Mouse (Mus musculus): Measurements from ENCODE around the gene Tet3. TPM values are rescaled to one million over a fixed set of nuclear protein-coding genes. Genes with fewer than 3 reads are reported as not detected.

Tet3 gene
- polyA plus RNA-seq, 1 experiment from 2014 or later = 7.9 TPM

DNA sequence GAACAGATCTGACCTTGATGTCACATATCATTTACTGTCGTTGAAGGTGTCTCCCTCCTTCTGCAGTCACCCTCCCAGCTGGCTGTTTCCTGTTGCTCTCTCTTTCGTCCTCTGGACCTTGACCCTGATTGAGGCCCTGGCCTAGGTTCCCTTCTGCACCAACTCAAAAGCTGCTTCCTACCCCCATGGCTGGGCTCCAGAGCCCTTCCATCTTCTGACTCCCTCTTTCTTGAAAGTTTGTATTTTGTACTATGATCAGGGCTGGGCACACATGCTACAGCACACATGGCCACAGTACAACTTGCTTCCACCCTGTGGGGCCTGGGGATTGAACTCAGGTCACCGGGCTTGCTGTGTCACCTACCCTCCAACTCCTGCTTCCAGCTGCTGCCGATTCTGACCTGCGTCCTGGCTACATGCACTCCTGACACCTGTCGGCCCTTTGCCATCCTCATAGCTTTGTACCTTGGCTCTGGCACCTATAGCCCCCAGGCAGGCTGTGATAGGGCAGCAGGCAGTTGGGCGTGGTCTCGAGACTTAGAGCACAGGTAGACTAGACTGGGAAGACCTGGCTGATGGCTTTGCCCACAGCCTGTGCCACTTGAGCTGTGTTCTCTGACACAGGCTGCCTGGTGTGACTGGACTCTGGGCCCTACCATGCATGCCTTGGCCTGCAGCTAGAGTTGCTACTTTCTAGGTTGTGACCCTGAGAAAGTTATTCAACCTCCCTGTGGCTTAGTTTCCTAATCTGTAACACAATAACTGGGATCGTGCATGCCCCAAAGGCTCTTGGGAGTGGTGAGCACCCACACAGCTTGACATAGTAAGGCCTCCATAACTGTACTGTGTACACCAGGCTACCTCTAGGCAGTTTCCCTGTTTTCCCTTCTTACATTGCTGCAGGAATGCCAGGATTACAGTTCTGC is 103.8 kb downstream of the Tet3 start:
- no peaks in the 10 kb centered on the region for H3K9me3 ChIP-seq (ENCODE audit: low read length)
- H3K4me3 ChIP-seq (ENCODE audit: low read depth, low read length) = no peak overlapping the region
- no peaks in the 10 kb centered on the region for H3K27me3 ChIP-seq (ENCODE audit: insufficient read depth, low read length)
- DNase-seq (peak; percentile 15), ATAC-seq (no peak)
- no peak overlapping the region for H3K4me2 ChIP-seq (ENCODE audit: low read depth, low read length)
- no peak overlapping the region for H3K27ac ChIP-seq (ENCODE audit: low read depth)
- 70% methylated on average over 9 of the region's 9 CpGs for WGBS (ENCODE audit: insufficient replicate concordance)
- H3K36me3 ChIP-seq (replicated peaks; ENCODE audit: insufficient read depth, low read length) = peaks cover 61% of the 10 kb centered on the region
- TF ChIP-seq CTCF (IDR thresholded peaks at IDR 0.05; ENCODE audit: low read depth) (no peak), EP300 (IDR thresholded peaks at IDR 0.05; ENCODE audit: low read depth) (no peak)
- H3K4me1 ChIP-seq (ENCODE audit: insufficient read depth) = peaks cover 18% of the 10 kb centered on the region
- H3K9ac ChIP-seq (replicated peaks) = no peak overlapping the region

DNA sequence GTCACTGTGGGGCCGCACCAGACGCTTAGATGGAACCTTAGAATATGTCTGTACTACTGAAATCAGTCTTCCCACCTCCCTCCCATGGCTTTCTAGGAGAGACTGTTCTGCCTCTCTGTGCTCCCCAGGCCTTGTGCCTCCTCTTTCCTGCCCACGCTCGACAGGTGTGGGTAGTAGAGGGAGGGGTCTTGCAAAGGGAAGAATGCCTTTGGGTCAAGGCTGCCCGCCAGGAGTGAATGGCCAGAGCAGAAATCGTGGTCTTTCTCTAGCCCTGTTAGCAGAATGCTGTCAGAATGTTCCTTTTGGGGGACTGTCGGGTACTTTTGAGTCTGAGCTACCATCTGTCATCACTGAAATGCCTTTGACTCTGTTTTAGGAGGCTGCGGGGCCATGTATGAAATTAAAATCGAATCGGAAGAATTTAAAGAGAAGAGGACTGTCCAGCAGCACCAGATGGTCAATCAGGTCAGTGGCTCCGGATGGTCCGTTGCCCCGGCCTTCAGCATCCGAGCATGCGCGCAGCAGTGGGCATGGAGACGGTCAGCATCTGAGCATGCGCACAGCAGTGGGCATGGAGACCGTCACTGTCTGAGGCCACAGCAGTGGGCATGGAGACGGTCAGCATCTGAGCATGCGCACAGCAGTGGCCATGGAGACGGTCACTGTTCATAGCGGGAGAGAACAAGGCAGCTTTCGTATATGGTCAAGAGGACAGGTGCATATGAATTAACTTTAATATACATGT is 106.0 kb downstream of the Tet3 start:
- 90% methylated on average over 24 of the region's 24 CpGs for WGBS (ENCODE audit: insufficient replicate concordance)
- no peak for TF ChIP-seq EP300 (IDR thresholded peaks at IDR 0.05; ENCODE audit: low read depth)
- TF ChIP-seq CTCF (IDR thresholded peaks at IDR 0.05; ENCODE audit: low read depth) = no peak
- Histone ChIP-seq H3K4me2 (ENCODE audit: low read depth, low read length) (peak overlapping the region; percentile 81), H3K36me3 (replicated peaks; ENCODE audit: insufficient read depth, low read length) (peaks cover 39% of the 10 kb centered on the region), H3K27me3 (ENCODE audit: insufficient read depth, low read length) (no peaks in the 10 kb centered on the region), H3K4me3 (ENCODE audit: low read depth, low read length) (peak overlapping the region; percentile 90), H3K9me3 (ENCODE audit: low read length) (no peaks in the 10 kb centered on the region), H3K4me1 (ENCODE audit: insufficient read depth) (peaks cover 28% of the 10 kb centered on the region), H3K9ac (replicated peaks) (peak overlapping the region; percentile 99), H3K27ac (ENCODE audit: low read depth) (peak overlapping the region; percentile 94)
- DNase-seq (peak; percentile 13), ATAC-seq (no peak)

DNA sequence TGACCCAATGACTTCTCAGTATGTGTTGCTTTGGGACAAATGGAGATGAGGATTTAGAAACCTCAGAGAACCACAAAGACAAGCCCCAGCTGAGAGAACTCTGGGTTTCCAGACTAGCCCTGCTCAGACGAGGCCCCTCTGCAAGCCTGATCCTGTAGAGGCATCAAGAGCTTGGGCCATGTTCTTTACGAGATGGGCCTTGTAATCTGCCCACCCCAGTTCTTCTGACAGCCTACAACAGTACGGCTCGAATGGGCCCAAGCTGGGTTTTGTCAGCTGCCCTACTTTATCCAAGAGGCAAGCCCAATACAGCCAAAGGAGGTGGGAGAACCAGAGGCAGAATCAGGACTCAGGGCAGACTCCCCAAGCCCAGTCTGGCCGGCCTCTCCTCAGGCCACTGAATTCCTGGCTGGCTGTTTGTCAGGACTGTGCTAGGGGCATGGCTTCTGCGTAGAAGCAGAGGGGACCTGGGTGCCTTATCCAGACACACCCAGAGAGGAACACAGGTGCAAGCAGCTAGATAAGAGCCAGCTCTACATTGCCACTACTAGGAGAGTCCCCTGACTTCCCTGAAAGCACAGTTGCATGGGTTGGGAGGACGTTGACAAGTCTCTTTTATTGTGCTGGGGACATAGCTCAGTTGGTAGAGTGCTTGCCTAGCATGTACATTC is 107.3 kb downstream of the Tet3 start:
- peak overlapping the region; percentile 99 for H3K9ac ChIP-seq (replicated peaks)
- DNase-seq (peak; percentile 81), ATAC-seq (peak; percentile 90)
- no peaks in the 10 kb centered on the region for H3K9me3 ChIP-seq (ENCODE audit: low read length)
- peaks cover 38% of the 10 kb centered on the region for H3K36me3 ChIP-seq (replicated peaks; ENCODE audit: insufficient read depth, low read length)
- H3K4me1 ChIP-seq (ENCODE audit: insufficient read depth) = peaks cover 25% of the 10 kb centered on the region
- H3K4me2 ChIP-seq (ENCODE audit: low read depth, low read length) = peak overlapping the region; percentile 81
- peak; percentile 97 for TF ChIP-seq EP300 (IDR thresholded peaks at IDR 0.05; ENCODE audit: low read depth)
- TF ChIP-seq CTCF (IDR thresholded peaks at IDR 0.05; ENCODE audit: low read depth) = no peak
- peak overlapping the region; percentile 94 for H3K27ac ChIP-seq (ENCODE audit: low read depth)
- H3K27me3 ChIP-seq (ENCODE audit: insufficient read depth, low read length) = no peaks in the 10 kb centered on the region
- 65% methylated on average over 7 of the region's 7 CpGs for WGBS (ENCODE audit: insufficient replicate concordance)
- peak overlapping the region; percentile 90 for H3K4me3 ChIP-seq (ENCODE audit: low read depth, low read length)

DNA sequence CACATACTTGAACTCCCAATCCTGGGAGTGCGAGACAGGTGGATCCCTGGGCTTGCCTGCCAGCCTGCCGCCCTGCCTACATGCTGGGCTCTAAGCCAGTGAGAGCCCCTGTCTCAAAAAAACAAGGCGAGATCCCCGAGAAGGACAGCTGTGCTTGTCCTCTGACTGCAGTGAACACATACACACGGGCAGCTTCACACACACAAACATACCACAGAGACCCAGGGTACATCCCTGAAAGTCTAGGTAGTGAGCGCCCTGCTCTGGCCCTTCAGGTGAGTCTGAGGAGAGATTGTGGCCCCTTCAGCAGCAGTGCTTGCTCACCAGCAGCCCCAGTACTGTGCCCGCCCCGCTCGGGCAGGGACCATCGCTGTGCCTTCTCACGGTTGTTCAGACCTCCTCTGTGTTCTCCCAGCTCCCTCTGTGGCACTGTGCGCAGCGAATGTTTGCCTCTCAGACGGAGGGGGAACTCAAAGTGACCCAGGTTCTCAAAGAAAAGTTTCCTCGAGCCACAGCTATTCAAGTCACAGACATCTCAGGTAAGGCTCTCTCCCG is 108.0 kb downstream of the Tet3 start:
- DNase-seq (peak; percentile 31), ATAC-seq (no peak)
- 81% methylated on average over 16 of the region's 16 CpGs for WGBS (ENCODE audit: insufficient replicate concordance)
- peak overlapping the region; percentile 99 for H3K9ac ChIP-seq (replicated peaks)
- no peaks in the 10 kb centered on the region for H3K27me3 ChIP-seq (ENCODE audit: insufficient read depth, low read length)
- H3K27ac ChIP-seq (ENCODE audit: low read depth) = peak overlapping the region; percentile 94
- peak overlapping the region; percentile 81 for H3K4me2 ChIP-seq (ENCODE audit: low read depth, low read length)
- TF ChIP-seq CTCF (IDR thresholded peaks at IDR 0.05; ENCODE audit: low read depth) (no peak), EP300 (IDR thresholded peaks at IDR 0.05; ENCODE audit: low read depth) (no peak)
- H3K4me3 ChIP-seq (ENCODE audit: low read depth, low read length) = peak overlapping the region; percentile 90
- H3K36me3 ChIP-seq (replicated peaks; ENCODE audit: insufficient read depth, low read length) = peaks cover 38% of the 10 kb centered on the region
- peaks cover 24% of the 10 kb centered on the region for H3K4me1 ChIP-seq (ENCODE audit: insufficient read depth)
- no peaks in the 10 kb centered on the region for H3K9me3 ChIP-seq (ENCODE audit: low read length)

DNA sequence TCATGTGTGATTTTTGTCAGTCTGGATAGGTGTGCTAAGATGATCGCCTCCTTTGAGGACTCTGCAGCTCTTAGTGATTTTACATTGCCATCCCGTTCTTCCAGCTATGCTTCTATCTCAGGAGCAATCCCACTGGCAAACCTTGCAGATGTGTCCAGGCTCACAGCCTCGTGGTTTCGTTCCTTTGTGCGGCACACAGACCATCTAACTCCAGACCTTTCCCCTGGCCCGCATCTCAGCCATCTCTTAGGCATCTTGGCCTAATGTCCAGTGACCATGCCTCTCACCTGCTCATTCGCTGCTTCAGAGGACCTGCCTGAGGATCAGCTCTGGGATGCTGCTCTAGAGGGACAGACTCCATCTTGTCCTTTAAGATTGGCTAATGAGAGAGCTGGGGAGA is 108.7 kb downstream of the Tet3 start:
- TF ChIP-seq CTCF (IDR thresholded peaks at IDR 0.05; ENCODE audit: low read depth) (no peak), EP300 (IDR thresholded peaks at IDR 0.05; ENCODE audit: low read depth) (no peak)
- WGBS (ENCODE audit: insufficient replicate concordance) = 81% methylated on average over 7 of the region's 7 CpGs
- Histone ChIP-seq H3K27me3 (ENCODE audit: insufficient read depth, low read length) (no peaks in the 10 kb centered on the region), H3K36me3 (replicated peaks; ENCODE audit: insufficient read depth, low read length) (peaks cover 32% of the 10 kb centered on the region), H3K4me3 (ENCODE audit: low read depth, low read length) (peak overlapping the region; percentile 90), H3K27ac (ENCODE audit: low read depth) (peak overlapping the region; percentile 94), H3K4me2 (ENCODE audit: low read depth, low read length) (peak overlapping the region; percentile 81), H3K4me1 (ENCODE audit: insufficient read depth) (peaks cover 24% of the 10 kb centered on the region), H3K9me3 (ENCODE audit: low read length) (no peaks in the 10 kb centered on the region), H3K9ac (replicated peaks) (peak overlapping the region; percentile 99)
- peak; percentile 16 for DNase-seq
- no peak for ATAC-seq

All from liver, postnatal 0 days (tissue).